Mouse (Mus musculus): Measurements from ENCODE around the gene Kat5. TPM values are rescaled to one million over a fixed set of nuclear protein-coding genes. Genes with fewer than 3 reads are reported as not detected.

Kat5 gene
- polyA plus RNA-seq, 1 experiment from 2014 or later: 29.6 TPM

- Histone ChIP-seq H3K9me3 (replicated peaks) (no peaks in the 10 kb centered on the region), H3K27ac (no peak overlapping the region), H3K4me3 (no peak overlapping the region), H3K36me3 (peaks cover 7% of the 10 kb centered on the region; the same call in 1 of the 2 replicates), H3K9ac (no peak overlapping the region), H3K27me3 (peaks cover 22% of the 10 kb centered on the region), H3K4me2 (no peak overlapping the region), H3K4me1 (replicated peaks) (peaks cover 23% of the 10 kb centered on the region)
- 90% methylated on average over 32 of the region's 32 CpGs for WGBS
- no peak for ATAC-seq (replicated peaks; ENCODE audit: insufficient number of reproducible peaks, insufficient read depth, low FRiP score, low read depth)
Measured at GRCm38 (mm10) chr19:5570353-5571246, 39.4 kb downstream of the Kat5 start.

- WGBS: 89% methylated on average over 10 of the region's 10 CpGs
- H3K36me3 ChIP-seq: peaks cover 7% of the 10 kb centered on the region; the same call in 1 of the 2 replicates
- no peak for ATAC-seq (replicated peaks; ENCODE audit: insufficient number of reproducible peaks, insufficient read depth, low FRiP score, low read depth)
- H3K27me3 ChIP-seq: peaks cover 27% of the 10 kb centered on the region
- H3K4me1 ChIP-seq (replicated peaks): peaks cover 23% of the 10 kb centered on the region
- no peak overlapping the region for H3K4me3 ChIP-seq
- H3K9ac ChIP-seq: no peak overlapping the region
- H3K9me3 ChIP-seq (replicated peaks): no peaks in the 10 kb centered on the region
- H3K27ac ChIP-seq: no peak overlapping the region
- no peak overlapping the region for H3K4me2 ChIP-seq
Measured at GRCm38 (mm10) chr19:5569521-5569920, 40.5 kb downstream of the Kat5 start.

GRCm38 (mm10) chr19:5568470-5569140, 41.4 kb downstream of the Kat5 start:
- ATAC-seq (replicated peaks; ENCODE audit: insufficient number of reproducible peaks, insufficient read depth, low FRiP score, low read depth): no peak
- Histone ChIP-seq H3K4me1 (replicated peaks) (peaks cover 23% of the 10 kb centered on the region), H3K4me3 (peak overlapping the region; percentile 74), H3K27me3 (peaks cover 36% of the 10 kb centered on the region), H3K9me3 (replicated peaks) (no peaks in the 10 kb centered on the region), H3K36me3 (peaks cover 7% of the 10 kb centered on the region; the same call in 1 of the 2 replicates), H3K9ac (peak overlapping the region; percentile 84), H3K4me2 (peak overlapping the region; percentile 91), H3K27ac (peak overlapping the region; percentile 92)
- WGBS: 8% methylated on average over 27 of the region's 27 CpGs

- Histone ChIP-seq H3K4me2 (peak within 1 kb of the TSS; percentile 91), H3K27ac (peak within 1 kb of the TSS; percentile 92), H3K36me3 (peaks cover 7% of the 10 kb centered on the region; the same call in 1 of the 2 replicates), H3K9ac (peak within 1 kb of the TSS; percentile 84), H3K4me1 (replicated peaks) (peaks cover 23% of the 10 kb centered on the region), H3K4me3 (peak within 1 kb of the TSS; percentile 74), H3K9me3 (replicated peaks) (no peaks in the 10 kb centered on the region), H3K27me3 (peaks cover 44% of the 10 kb centered on the region)
- 1% methylated on average over 89 of the region's 102 CpGs for WGBS
- ATAC-seq (replicated peaks; ENCODE audit: insufficient number of reproducible peaks, insufficient read depth, low FRiP score, low read depth): peak; percentile 81
Measured at GRCm38 (mm10) chr19:5567534-5568469, 42.2 kb downstream of the Kat5 start, which contains the start of gene Ap5b1. Ap5b1 (plus strand) TSS chr19:5568025.

- peaks cover 7% of the 10 kb centered on the region; the same call in 1 of the 2 replicates for H3K36me3 ChIP-seq
- ATAC-seq (replicated peaks; ENCODE audit: insufficient number of reproducible peaks, insufficient read depth, low FRiP score, low read depth): peak; percentile 34
- H3K4me1 ChIP-seq (replicated peaks): peaks cover 23% of the 10 kb centered on the region
- H3K9ac ChIP-seq: peak overlapping the region; percentile 84
- peak overlapping the region; percentile 91 for H3K4me2 ChIP-seq
- H3K4me3 ChIP-seq: peak overlapping the region; percentile 74
- peaks cover 50% of the 10 kb centered on the region for H3K27me3 ChIP-seq
- H3K9me3 ChIP-seq (replicated peaks): no peaks in the 10 kb centered on the region
- WGBS: 3% methylated on average over 26 of the region's 26 CpGs
- H3K27ac ChIP-seq: peak overlapping the region; percentile 92
Measured at GRCm38 (mm10) chr19:5567180-5567533, 42.9 kb downstream of the Kat5 start.

- Histone ChIP-seq H3K36me3 (peaks cover 7% of the 10 kb centered on the region; the same call in 1 of the 2 replicates), H3K4me1 (replicated peaks) (peaks cover 23% of the 10 kb centered on the region), H3K9me3 (replicated peaks) (no peaks in the 10 kb centered on the region), H3K4me3 (peak overlapping the region; percentile 74; the same call in 1 of the 2 replicates), H3K9ac (no peak overlapping the region), H3K27me3 (peaks cover 59% of the 10 kb centered on the region), H3K27ac (no peak overlapping the region), H3K4me2 (peak overlapping the region; percentile 91; the same call in 1 of the 2 replicates)
- no peak for ATAC-seq (replicated peaks; ENCODE audit: insufficient number of reproducible peaks, insufficient read depth, low FRiP score, low read depth)
- 62% methylated on average over 5 of the region's 5 CpGs for WGBS
Measured at GRCm38 (mm10) chr19:5566316-5566715, 43.7 kb downstream of the Kat5 start.

GRCm38 (mm10) chr19:5562776-5563175, 47.3 kb downstream of the Kat5 start:
- H3K4me3 ChIP-seq: no peak overlapping the region
- H3K4me2 ChIP-seq: no peak overlapping the region
- no peak for ATAC-seq (replicated peaks; ENCODE audit: insufficient number of reproducible peaks, insufficient read depth, low FRiP score, low read depth)
- no peaks in the 10 kb centered on the region for H3K36me3 ChIP-seq
- 86% methylated on average over 10 of the region's 10 CpGs for WGBS
- peaks cover 83% of the 10 kb centered on the region for H3K27me3 ChIP-seq
- no peak overlapping the region for H3K27ac ChIP-seq
- H3K4me1 ChIP-seq (replicated peaks): peaks cover 27% of the 10 kb centered on the region
- H3K9ac ChIP-seq: no peak overlapping the region
- no peaks in the 10 kb centered on the region for H3K9me3 ChIP-seq (replicated peaks)

GRCm38 (mm10) chr19:5561886-5562285, 48.2 kb downstream of the Kat5 start:
- no peak overlapping the region for H3K27ac ChIP-seq
- peaks cover 24% of the 10 kb centered on the region for H3K4me1 ChIP-seq (replicated peaks)
- no peaks in the 10 kb centered on the region for H3K9me3 ChIP-seq (replicated peaks)
- ATAC-seq (replicated peaks; ENCODE audit: insufficient number of reproducible peaks, insufficient read depth, low FRiP score, low read depth): no peak
- H3K36me3 ChIP-seq: no peaks in the 10 kb centered on the region
- 50% methylated on average over 3 of the region's 3 CpGs for WGBS
- no peak overlapping the region for H3K4me2 ChIP-seq
- no peak overlapping the region for H3K4me3 ChIP-seq
- H3K27me3 ChIP-seq: peaks cover 91% of the 10 kb centered on the region
- no peak overlapping the region for H3K9ac ChIP-seq

- WGBS: 23% methylated on average over 10 of the region's 10 CpGs
Measured at GRCm38 (mm10) chr19:5561252-5561790, 48.7 kb downstream of the Kat5 start.

GRCm38 (mm10) chr19:5560457-5561041, 49.5 kb downstream of the Kat5 start, which contains the start of gene Ovol1:
Ovol1 (minus strand) TSS chr19:5560646.
- H3K4me1 ChIP-seq (replicated peaks): peaks cover 18% of the 10 kb centered on the region
- ATAC-seq (replicated peaks; ENCODE audit: insufficient number of reproducible peaks, insufficient read depth, low FRiP score, low read depth): peak; percentile 44; the same call in 1 of the 2 replicates
- peak within 1 kb of the TSS; percentile 65 for H3K4me2 ChIP-seq
- H3K9me3 ChIP-seq (replicated peaks): no peaks in the 10 kb centered on the region
- H3K9ac ChIP-seq: peak within 1 kb of the TSS; percentile 35
- 1% methylated on average over 57 of the region's 57 CpGs for WGBS
- no peak within 1 kb of the TSS for H3K27ac ChIP-seq
- H3K36me3 ChIP-seq: no peaks in the 10 kb centered on the region
- H3K27me3 ChIP-seq: peaks cover 94% of the 10 kb centered on the region
- peak within 1 kb of the TSS; percentile 41 for H3K4me3 ChIP-seq

More at GRCm38 (mm10) chr19:5561252-5561790, 48.7 kb downstream of the Kat5 start:
- H3K9me3 ChIP-seq (replicated peaks): no peaks in the 10 kb centered on the region
- H3K4me2 ChIP-seq: peak overlapping the region; percentile 65
- H3K9ac ChIP-seq: 0 out of 2 replicates have a peak overlapping the region, but pooled peaks have one; percentile 35
- no peaks in the 10 kb centered on the region for H3K36me3 ChIP-seq
- H3K27ac ChIP-seq: no peak overlapping the region
- H3K4me3 ChIP-seq: peak overlapping the region; percentile 41
- H3K4me1 ChIP-seq (replicated peaks): peaks cover 19% of the 10 kb centered on the region
- H3K27me3 ChIP-seq: peaks cover 94% of the 10 kb centered on the region
- ATAC-seq (replicated peaks; ENCODE audit: insufficient number of reproducible peaks, insufficient read depth, low FRiP score, low read depth): no peak

Data from heart, embryonic 15.5 days (tissue).